Mouse (Mus musculus) midbrain, embryonic 14.5 days (tissue): ENCODE measurements around the gene D430041D05Rik. TPM values are rescaled to one million over a fixed set of nuclear protein-coding genes. Genes with fewer than 3 reads are reported as not detected.

ENCODE experiments used
- ATAC-seq: fragments of 200-750 bp; cut with Nextera tagmentation; 2 replicates; pipeline ENCODE4 v1.8.0; 2017; ENCODE audit warnings: moderate number of reproducible peaks, moderate library complexity; ENCODE audit not compliant: low FRiP score, low TSS enrichment
- DNase-seq: peaks from one replicate; pipeline ENCODE4 v3.0.0-alpha.2; 2015
- H3K27ac ChIP-seq: fragments of 300-500 bp; sonication (generic); replicated peaks from 2 replicates; pipeline ENCODE4 v1.5.1; 2014; ENCODE audit warnings: mild to moderate bottlenecking, low read depth, low read length, moderate library complexity
- H3K27me3 ChIP-seq: fragments of 300-500 bp; sonication (generic); 2 replicates; pipeline ENCODE4 v1.6.1; 2014; ENCODE audit warnings: low read length, control low read depth, mixed read lengths; ENCODE audit not compliant: control insufficient read depth, insufficient read depth
- H3K36me3 ChIP-seq: fragments of 300-500 bp; sonication (generic); 2 replicates; pipeline ENCODE4 v1.6.1; 2014; ENCODE audit warnings: low read length, control low read depth; ENCODE audit not compliant: control insufficient read depth, insufficient read depth
- H3K4me1 ChIP-seq: fragments of 300-500 bp; sonication (generic); 2 replicates; pipeline ENCODE4 v1.6.1; 2014; ENCODE audit warnings: mild to moderate bottlenecking, antibody characterized with exemption, low read length, control low read depth; ENCODE audit not compliant: control insufficient read depth, insufficient read depth
- H3K4me2 ChIP-seq: fragments of 300-500 bp; sonication (generic); 2 replicates; pipeline ENCODE4 v1.6.1; 2014; ENCODE audit warnings: mild to moderate bottlenecking, low read length, moderate library complexity
- H3K4me3 ChIP-seq: fragments of 300-500 bp; sonication (generic); replicated peaks from 2 replicates; pipeline ENCODE4 v1.5.1; 2014; ENCODE audit warnings: low read depth, low read length
- H3K9ac ChIP-seq: fragments of 300-500 bp; sonication (generic); replicated peaks from 2 replicates; pipeline ENCODE4 v1.6.1; 2014; ENCODE audit warnings: mild to moderate bottlenecking, low read length, moderate library complexity
- H3K9me3 ChIP-seq: fragments of 300-500 bp; sonication (generic); 2 replicates; pipeline ENCODE4 v1.6.1; 2016; ENCODE audit warnings: low read length, control low read depth, mixed read lengths; ENCODE audit not compliant: control insufficient read depth
- WGBS: fragments of 180-500 bp; shearing (Covaris S2); extraction: QIAGEN DNeasy Blood & Tissue Kit; methylation state at CpG from one replicate; pipeline ENCODE4 v1.1.7; 2014; 5-methylcytosine and 5-hydroxymethylcytosine counted together
- polyA plus RNA-seq: library from polyadenylated mRNA; unstranded; fragments of >200 nt; fragmentation: Nextera tagmentation; extraction: Ambion mirVana; gene quantifications from 2 replicates; pipeline ENCODE4 v1.2.1, GENCODE M21; 2014

Gene D430041D05Rik
- polyA plus RNA-seq, 1 experiment from 2014 or later, result 12.0 TPM

GRCm38 (mm10) chr2:104226057-104226456 lies 184.8 kb downstream of the D430041D05Rik start:
- Histone ChIP-seq H3K27me3 (no peaks in the 10 kb centered on the region), H3K36me3 (no peaks in the 10 kb centered on the region), H3K9ac (no peak overlapping the region), H3K27ac (no peak overlapping the region), H3K4me2 (no peak overlapping the region), H3K4me3 (no peak overlapping the region), H3K9me3 (no peaks in the 10 kb centered on the region), H3K4me1 (no peaks in the 10 kb centered on the region)
- ATAC-seq, result no peak
- no peak for DNase-seq
- WGBS, result 87% methylated on average over 4 of the region's 4 CpGs

- DNase-seq (peak; percentile 18), ATAC-seq (no peak)
- H3K27me3 ChIP-seq, result no peaks in the 10 kb centered on the region
- no peak overlapping the region for H3K9ac ChIP-seq
- no peak overlapping the region for H3K4me2 ChIP-seq
- 30% methylated on average over 14 of the region's 14 CpGs for WGBS
- H3K4me3 ChIP-seq, result no peak overlapping the region
- no peaks in the 10 kb centered on the region for H3K36me3 ChIP-seq
- no peak overlapping the region for H3K27ac ChIP-seq
- H3K4me1 ChIP-seq, result peaks cover 6% of the 10 kb centered on the region; the same call in 1 of the 2 replicates
- no peaks in the 10 kb centered on the region for H3K9me3 ChIP-seq
Measured at GRCm38 (mm10) chr2:104219733-104220391, 191.0 kb downstream of the D430041D05Rik start.

DNA sequence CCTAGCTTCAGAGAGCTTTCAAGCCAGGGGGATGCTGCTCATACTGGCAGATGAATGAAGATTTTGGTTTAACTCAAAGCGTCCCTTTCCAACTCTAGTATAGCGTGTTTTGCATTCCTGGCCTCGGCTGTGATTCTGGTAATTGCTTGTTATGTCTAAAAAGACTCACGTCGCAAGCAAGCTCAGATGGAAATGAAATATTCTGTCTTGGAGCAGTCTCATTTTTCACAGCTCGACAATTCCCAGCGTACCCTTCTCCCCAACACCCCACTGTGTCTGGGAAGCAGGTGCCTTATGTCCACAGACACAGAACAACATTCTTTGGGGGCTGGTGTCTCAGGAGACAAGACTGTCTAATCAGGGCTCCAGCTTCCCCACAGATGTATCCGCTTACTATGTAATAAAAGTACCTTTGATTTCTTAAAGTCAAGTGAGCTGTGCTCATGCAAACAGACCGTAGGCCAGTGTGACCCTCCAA lies 192.2 kb downstream of the D430041D05Rik start:
- peak overlapping the region; percentile 12; the same call in 1 of the 2 replicates for H3K4me2 ChIP-seq
- WGBS, result 51% methylated on average over 9 of the region's 9 CpGs
- H3K27ac ChIP-seq, result peak overlapping the region; percentile 61
- no peak overlapping the region for H3K9ac ChIP-seq
- DNase-seq, result peak; percentile 10
- H3K27me3 ChIP-seq, result no peaks in the 10 kb centered on the region
- H3K9me3 ChIP-seq, result no peaks in the 10 kb centered on the region
- no peak overlapping the region for H3K4me3 ChIP-seq
- 0 out of 2 replicates have a peak, but pooled peaks cover 2% of the 10 kb centered on the region for H3K36me3 ChIP-seq
- no peak for ATAC-seq
- peaks cover 6% of the 10 kb centered on the region; the same call in 1 of the 2 replicates for H3K4me1 ChIP-seq

GRCm38 (mm10) chr2:104218114-104218513 lies 192.7 kb downstream of the D430041D05Rik start:
- DNase-seq, result peak; percentile 41
- no peak overlapping the region for H3K9ac ChIP-seq
- H3K4me1 ChIP-seq, result peaks cover 6% of the 10 kb centered on the region; the same call in 1 of the 2 replicates
- peak overlapping the region; percentile 61 for H3K27ac ChIP-seq
- no peaks in the 10 kb centered on the region for H3K27me3 ChIP-seq
- 38% methylated on average over 10 of the region's 10 CpGs for WGBS
- H3K4me3 ChIP-seq, result no peak overlapping the region
- peak overlapping the region; percentile 12; the same call in 1 of the 2 replicates for H3K4me2 ChIP-seq
- ATAC-seq, result no peak
- H3K9me3 ChIP-seq, result no peaks in the 10 kb centered on the region
- 0 out of 2 replicates have a peak, but pooled peaks cover 2% of the 10 kb centered on the region for H3K36me3 ChIP-seq

GRCm38 (mm10) chr2:104209408-104209807 lies 201.4 kb downstream of the D430041D05Rik start:
- H3K4me2 ChIP-seq, result no peak overlapping the region
- H3K9me3 ChIP-seq, result no peaks in the 10 kb centered on the region
- H3K4me1 ChIP-seq, result peaks cover 23% of the 10 kb centered on the region
- no peak for ATAC-seq
- no peaks in the 10 kb centered on the region for H3K27me3 ChIP-seq
- WGBS, result 64% methylated on average over 2 of the region's 2 CpGs
- no peak overlapping the region for H3K4me3 ChIP-seq
- H3K9ac ChIP-seq, result no peak overlapping the region
- H3K27ac ChIP-seq, result no peak overlapping the region
- DNase-seq, result no peak
- H3K36me3 ChIP-seq, result peaks cover 7% of the 10 kb centered on the region; the same call in 1 of the 2 replicates

DNA sequence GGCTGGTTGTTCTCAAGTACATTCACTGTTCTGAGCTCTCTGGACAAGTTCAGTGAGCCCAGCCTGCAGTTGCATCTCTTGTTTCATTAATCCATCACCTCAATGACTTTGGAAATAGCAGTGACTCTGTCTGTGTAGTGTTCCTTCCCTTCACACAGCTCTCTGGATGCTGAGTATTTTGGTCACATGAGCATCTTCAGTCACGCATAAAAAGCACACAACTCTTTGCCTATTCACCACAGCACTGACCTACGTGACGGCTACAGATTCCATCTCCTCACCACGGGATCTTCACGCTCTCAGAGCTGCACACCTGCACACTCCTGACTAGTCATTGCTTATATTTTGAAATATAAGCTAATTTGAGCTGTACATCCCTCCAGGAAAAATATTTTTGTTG lies 202.4 kb downstream of the D430041D05Rik start:
- peak overlapping the region; percentile 34 for H3K4me2 ChIP-seq
- WGBS, result 53% methylated on average over 5 of the region's 5 CpGs
- peaks cover 23% of the 10 kb centered on the region for H3K4me1 ChIP-seq
- peak overlapping the region; percentile 78 for H3K27ac ChIP-seq
- no peak overlapping the region for H3K4me3 ChIP-seq
- peak overlapping the region; percentile 4; the same call in 1 of the 2 replicates for H3K9ac ChIP-seq
- no peaks in the 10 kb centered on the region for H3K9me3 ChIP-seq
- DNase-seq (no peak), ATAC-seq (peak; percentile 50)
- H3K36me3 ChIP-seq, result peaks cover 4% of the 10 kb centered on the region; the same call in 1 of the 2 replicates
- no peaks in the 10 kb centered on the region for H3K27me3 ChIP-seq

DNA sequence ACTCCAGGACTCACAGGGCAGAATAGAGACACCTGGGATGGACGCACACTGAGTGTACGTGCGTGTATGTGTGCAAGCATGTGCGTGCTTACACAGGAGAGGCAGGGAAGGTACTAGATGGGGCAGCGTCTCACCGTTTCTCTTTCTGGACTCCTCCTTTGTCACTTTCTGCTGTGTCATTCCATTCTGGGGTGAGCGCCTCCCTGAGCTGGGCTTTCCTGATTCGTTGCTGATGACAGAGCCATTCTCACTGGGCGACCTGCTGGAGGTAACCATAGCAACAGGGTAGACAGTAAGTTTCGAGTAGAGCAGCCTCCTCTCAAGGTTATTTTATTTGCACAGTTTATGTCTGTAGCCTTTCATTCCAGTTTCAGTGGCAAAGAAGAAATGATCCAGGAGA lies 202.9 kb downstream of the D430041D05Rik start:
- peak; percentile 86 for DNase-seq
- Histone ChIP-seq H3K4me2 (peak overlapping the region; percentile 34), H3K36me3 (peaks cover 4% of the 10 kb centered on the region; the same call in 1 of the 2 replicates), H3K27me3 (no peaks in the 10 kb centered on the region), H3K9me3 (no peaks in the 10 kb centered on the region), H3K27ac (peak overlapping the region; percentile 78), H3K4me3 (no peak overlapping the region), H3K9ac (peak overlapping the region; percentile 4; the same call in 1 of the 2 replicates), H3K4me1 (peaks cover 23% of the 10 kb centered on the region)
- peak; percentile 90 for ATAC-seq
- WGBS, result 25% methylated on average over 10 of the region's 10 CpGs

DNA sequence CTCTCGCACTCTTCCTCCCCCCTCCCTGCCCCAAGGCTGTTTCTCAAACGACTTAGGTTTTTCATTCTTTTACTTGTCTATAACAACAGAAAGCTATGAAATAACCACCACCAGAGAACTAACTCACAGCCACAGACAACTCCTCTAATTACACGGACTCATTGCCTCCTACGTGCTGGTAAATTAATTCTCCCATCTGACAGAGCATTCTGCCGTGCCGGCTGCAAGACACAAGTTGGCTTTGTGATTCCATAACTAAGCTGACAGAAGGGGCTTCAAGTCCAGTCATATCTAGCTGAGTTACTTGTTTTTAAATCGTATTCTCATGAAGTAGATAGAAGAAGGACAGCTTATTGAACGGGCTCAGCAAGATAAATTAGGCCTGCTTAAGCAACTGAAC lies 205.2 kb downstream of the D430041D05Rik start:
- Histone ChIP-seq H3K9ac (no peak overlapping the region), H3K4me3 (no peak overlapping the region), H3K27ac (no peak overlapping the region), H3K9me3 (no peaks in the 10 kb centered on the region), H3K27me3 (no peaks in the 10 kb centered on the region), H3K36me3 (peaks cover 11% of the 10 kb centered on the region; the same call in 1 of the 2 replicates), H3K4me1 (peaks cover 23% of the 10 kb centered on the region), H3K4me2 (no peak overlapping the region)
- ATAC-seq (no peak), DNase-seq (no peak)
- WGBS, result 56% methylated on average over 8 of the region's 8 CpGs

DNA sequence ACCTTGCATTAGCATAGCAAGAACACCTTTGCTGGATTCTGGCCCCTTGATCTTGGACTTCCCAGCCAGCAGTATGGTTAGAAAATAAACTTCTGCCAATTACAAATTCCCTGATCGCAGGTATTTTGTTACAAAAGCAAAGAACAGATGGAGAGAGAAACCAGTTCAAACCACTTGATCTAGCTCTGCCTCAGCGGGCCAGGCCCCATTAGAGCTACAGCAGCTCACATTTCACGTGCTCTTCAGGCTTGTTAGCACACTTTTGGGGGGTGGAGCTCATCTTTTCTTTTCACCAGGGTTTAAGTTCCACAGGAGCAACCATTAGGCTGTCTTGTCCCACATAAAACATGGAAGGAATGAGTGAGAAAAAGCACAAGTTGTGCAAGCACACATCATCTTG lies 210.6 kb downstream of the D430041D05Rik start:
- no peak for DNase-seq
- ATAC-seq, result no peak
- Histone ChIP-seq H3K4me3 (no peak overlapping the region), H3K27me3 (no peaks in the 10 kb centered on the region), H3K9me3 (no peaks in the 10 kb centered on the region), H3K27ac (no peak overlapping the region), H3K36me3 (peaks cover 12% of the 10 kb centered on the region; the same call in 1 of the 2 replicates), H3K4me2 (no peak overlapping the region), H3K9ac (no peak overlapping the region), H3K4me1 (no peaks in the 10 kb centered on the region)
- 64% methylated on average over 3 of the region's 3 CpGs for WGBS
